Mouse (Mus musculus): ENCODE measurements around the gene Fam168a. TPM values are rescaled to one million over a fixed set of nuclear protein-coding genes. Genes with fewer than 3 reads are reported as not detected.

Gene Fam168a
- polyA plus RNA-seq, 1 experiment from 2014 or later = 52.6 TPM

- no peaks in the 10 kb centered on the region for H3K36me3 ChIP-seq
- peaks cover 3% of the 10 kb centered on the region; the same call in 1 of the 2 replicates for H3K9me3 ChIP-seq
- no peaks in the 10 kb centered on the region for H3K27me3 ChIP-seq
- WGBS = 88% methylated on average over 7 of the region's 7 CpGs
- peaks cover 3% of the 10 kb centered on the region for H3K4me1 ChIP-seq
- H3K4me3 ChIP-seq = no peak overlapping the region
- ATAC-seq (ENCODE audit: low FRiP score, low read depth) = no peak
- H3K4me2 ChIP-seq (replicated peaks) = no peak overlapping the region
- no peak overlapping the region for H3K9ac ChIP-seq (replicated peaks)
- no peak overlapping the region for H3K27ac ChIP-seq (replicated peaks)
These were observed 52.3 kb downstream of the Fam168a start for GRCm38 (mm10) chr7:100758718-100759117.

DNA sequence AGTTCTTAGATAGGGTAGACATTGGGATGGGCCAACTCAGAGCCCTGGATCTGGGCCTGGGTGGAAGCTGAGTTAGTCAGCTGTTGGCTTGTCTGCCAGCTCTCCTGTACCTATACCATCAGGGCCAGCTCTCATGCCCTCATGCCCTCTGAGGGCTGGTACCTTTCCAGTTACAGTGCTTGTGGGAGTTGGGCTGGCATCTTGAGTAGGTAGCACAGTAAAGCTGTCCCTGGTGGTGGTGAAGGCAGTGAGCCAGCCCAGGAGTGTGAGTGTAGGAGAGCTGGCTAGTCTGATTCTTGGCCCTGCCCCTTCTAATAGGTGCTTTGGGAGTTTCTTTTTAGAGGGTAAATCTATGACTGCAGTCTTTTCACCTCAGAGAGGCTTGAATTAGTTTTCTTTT is 56.3 kb downstream of the Fam168a start:
- Histone ChIP-seq H3K27me3 (no peaks in the 10 kb centered on the region), H3K27ac (replicated peaks) (no peak overlapping the region), H3K36me3 (no peaks in the 10 kb centered on the region), H3K4me3 (no peak overlapping the region), H3K4me1 (peaks cover 8% of the 10 kb centered on the region), H3K9ac (replicated peaks) (no peak overlapping the region), H3K9me3 (peaks cover 2% of the 10 kb centered on the region; the same call in 1 of the 2 replicates), H3K4me2 (replicated peaks) (no peak overlapping the region)
- no peak for ATAC-seq (ENCODE audit: low FRiP score, low read depth)

DNA sequence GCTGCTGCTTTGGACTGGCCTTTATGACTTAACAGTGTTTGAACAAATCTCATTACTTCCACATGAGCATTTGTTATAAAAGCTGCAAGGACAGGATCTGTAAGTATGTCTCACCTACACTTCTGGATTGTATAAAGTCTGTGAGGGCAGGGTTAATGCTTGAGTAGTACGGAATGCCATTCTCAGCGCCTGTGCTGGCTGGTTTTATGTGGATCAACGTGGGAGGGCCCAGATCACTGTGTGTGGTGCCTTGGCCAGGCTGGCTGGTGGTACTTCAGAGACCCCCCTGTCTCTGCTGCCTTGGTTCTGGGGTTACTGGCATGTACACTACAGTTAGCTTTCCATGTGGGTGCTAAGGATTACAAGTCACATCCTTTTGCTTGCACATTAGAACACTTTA is 61.1 kb downstream of the Fam168a start:
- H3K4me1 ChIP-seq = peaks cover 5% of the 10 kb centered on the region; the same call in 1 of the 2 replicates
- H3K36me3 ChIP-seq = no peaks in the 10 kb centered on the region
- ATAC-seq (ENCODE audit: low FRiP score, low read depth) = no peak
- no peak overlapping the region for H3K4me3 ChIP-seq
- no peaks in the 10 kb centered on the region for H3K27me3 ChIP-seq
- no peak overlapping the region for H3K27ac ChIP-seq (replicated peaks)
- no peaks in the 10 kb centered on the region for H3K9me3 ChIP-seq
- H3K4me2 ChIP-seq (replicated peaks) = no peak overlapping the region
- WGBS = 49% methylated on average over 3 of the region's 3 CpGs
- no peak overlapping the region for H3K9ac ChIP-seq (replicated peaks)

- 94% methylated on average over 3 of the region's 3 CpGs for WGBS
- ATAC-seq (ENCODE audit: low FRiP score, low read depth) = no peak
- H3K27me3 ChIP-seq = no peaks in the 10 kb centered on the region
These were observed 61.6 kb downstream of the Fam168a start for GRCm38 (mm10) chr7:100768009-100768408.

GRCm38 (mm10) chr7:100769534-100770083 is 63.2 kb downstream of the Fam168a start:
- WGBS = 92% methylated on average over 7 of the region's 7 CpGs
- Histone ChIP-seq H3K9ac (replicated peaks) (no peak overlapping the region), H3K36me3 (0 out of 2 replicates have a peak, but pooled peaks cover 3% of the 10 kb centered on the region), H3K27ac (replicated peaks) (no peak overlapping the region), H3K9me3 (no peaks in the 10 kb centered on the region), H3K4me3 (no peak overlapping the region), H3K4me2 (replicated peaks) (no peak overlapping the region), H3K4me1 (peaks cover 5% of the 10 kb centered on the region; the same call in 1 of the 2 replicates), H3K27me3 (no peaks in the 10 kb centered on the region)
- ATAC-seq (ENCODE audit: low FRiP score, low read depth) = no peak

More at GRCm38 (mm10) chr7:100768009-100768408, 61.6 kb downstream of the Fam168a start:
- Histone ChIP-seq H3K4me2 (replicated peaks) (no peak overlapping the region), H3K36me3 (no peaks in the 10 kb centered on the region), H3K4me1 (peaks cover 5% of the 10 kb centered on the region; the same call in 1 of the 2 replicates), H3K9ac (replicated peaks) (no peak overlapping the region), H3K9me3 (no peaks in the 10 kb centered on the region), H3K27ac (replicated peaks) (no peak overlapping the region), H3K4me3 (no peak overlapping the region)

DNA sequence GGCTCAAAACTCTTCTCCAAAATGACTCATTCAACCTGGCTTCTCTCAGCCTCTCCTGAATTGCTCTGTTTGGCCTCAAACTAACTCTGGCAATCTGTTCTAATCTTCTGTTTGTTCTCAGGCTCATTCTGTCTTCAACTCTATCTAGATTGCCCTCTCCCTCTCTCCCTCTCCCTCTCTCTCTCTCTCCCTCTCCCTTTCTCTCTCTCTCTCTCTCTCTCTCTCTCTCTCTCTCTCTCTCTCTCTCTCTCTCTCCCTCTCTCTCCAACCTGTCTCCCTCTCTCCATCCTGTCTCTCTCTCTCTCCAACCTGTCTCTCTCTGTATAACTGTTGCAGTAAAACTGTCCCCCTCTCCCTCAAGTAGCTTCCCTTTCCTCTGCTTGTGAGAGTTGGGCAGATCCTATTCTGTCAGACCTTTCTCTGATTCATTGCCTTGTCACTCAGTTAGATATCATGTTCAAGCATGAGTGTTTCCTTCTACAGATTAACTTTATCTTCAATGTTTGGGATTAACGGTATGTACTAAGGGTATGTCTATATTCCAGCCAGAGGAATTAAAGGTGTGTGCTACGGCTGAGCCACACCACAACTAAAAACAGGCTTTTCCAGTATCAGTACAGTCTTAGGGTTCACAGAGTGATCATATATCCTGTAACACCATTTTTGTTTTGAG is 64.4 kb downstream of the Fam168a start:
- no peaks in the 10 kb centered on the region for H3K27me3 ChIP-seq
- no peak overlapping the region for H3K27ac ChIP-seq (replicated peaks)
- no peak overlapping the region for H3K4me2 ChIP-seq (replicated peaks)
- no peak overlapping the region for H3K4me3 ChIP-seq
- H3K9me3 ChIP-seq = no peaks in the 10 kb centered on the region
- ATAC-seq (ENCODE audit: low FRiP score, low read depth) = no peak
- H3K9ac ChIP-seq (replicated peaks) = no peak overlapping the region
- peaks cover 5% of the 10 kb centered on the region; the same call in 1 of the 2 replicates for H3K4me1 ChIP-seq
- 0 out of 2 replicates have a peak, but pooled peaks cover 3% of the 10 kb centered on the region for H3K36me3 ChIP-seq
- WGBS = 92% methylated on average over 2 of the region's 2 CpGs

DNA sequence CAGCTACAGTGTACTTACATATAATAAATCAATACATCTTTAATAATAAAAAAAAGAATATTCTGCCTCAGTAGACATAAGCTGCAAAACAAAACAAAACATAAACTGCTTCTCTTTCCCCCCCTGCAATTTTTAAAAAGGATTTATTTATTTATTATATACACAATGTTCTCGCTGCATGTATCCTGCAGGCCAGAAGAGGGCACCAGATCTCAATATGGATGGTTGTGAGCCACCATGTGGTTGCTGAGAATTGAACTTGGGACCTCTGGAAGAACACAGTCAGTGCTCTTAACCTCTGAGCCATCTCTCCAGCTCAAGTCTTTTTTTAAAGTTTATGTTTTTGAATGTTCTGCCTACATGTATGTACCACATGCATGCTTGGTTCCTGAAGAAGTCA is 67.8 kb downstream of the Fam168a start:
- no peak overlapping the region for H3K4me2 ChIP-seq (replicated peaks)
- no peaks in the 10 kb centered on the region for H3K4me1 ChIP-seq
- H3K9ac ChIP-seq (replicated peaks) = no peak overlapping the region
- no peaks in the 10 kb centered on the region for H3K9me3 ChIP-seq
- ATAC-seq (ENCODE audit: low FRiP score, low read depth) = no peak
- no peaks in the 10 kb centered on the region for H3K27me3 ChIP-seq
- H3K36me3 ChIP-seq = 0 out of 2 replicates have a peak, but pooled peaks cover 3% of the 10 kb centered on the region
- WGBS = 97% methylated on average over 1 of the region's 1 CpGs
- no peak overlapping the region for H3K4me3 ChIP-seq
- no peak overlapping the region for H3K27ac ChIP-seq (replicated peaks)

DNA sequence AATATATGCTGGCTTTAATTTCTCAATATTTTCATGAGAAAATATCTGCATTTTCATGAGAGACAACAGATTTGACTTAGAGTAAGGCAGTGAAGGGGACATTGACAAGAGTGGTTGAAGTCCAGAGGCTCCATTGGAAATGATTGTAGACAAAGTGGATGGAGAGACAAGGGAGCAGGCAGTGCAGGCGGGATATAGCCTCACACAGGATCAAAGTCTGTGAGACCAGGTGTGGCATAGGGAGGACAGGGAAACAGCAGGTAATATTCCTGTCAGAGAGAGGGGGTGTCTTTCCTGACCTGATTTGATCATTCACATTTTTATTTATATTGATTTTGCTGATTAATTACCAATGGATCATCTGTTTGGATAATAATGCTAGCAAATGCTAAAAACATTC is 69.4 kb downstream of the Fam168a start:
- no peaks in the 10 kb centered on the region for H3K4me1 ChIP-seq
- no peak overlapping the region for H3K4me2 ChIP-seq (replicated peaks)

DNA sequence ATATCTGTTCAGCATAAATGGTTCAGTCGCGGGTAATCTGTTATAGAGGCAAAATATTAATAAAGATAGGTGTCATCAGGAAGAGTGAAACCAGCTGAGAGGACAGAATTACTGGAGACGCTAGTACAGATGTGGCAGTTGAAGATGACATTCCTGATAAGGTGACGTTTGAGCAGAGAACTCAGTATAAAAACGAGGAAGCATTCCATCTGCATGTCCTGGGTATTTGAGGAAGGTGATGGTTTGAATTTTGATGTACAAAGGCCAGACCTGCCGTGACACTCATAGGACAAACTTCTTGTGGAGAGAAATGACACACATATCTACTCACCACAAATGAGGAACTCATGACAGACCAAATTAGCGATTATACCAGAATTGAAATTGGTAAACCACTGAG is 73.8 kb downstream of the Fam168a start:
- H3K9me3 ChIP-seq = no peaks in the 10 kb centered on the region
- no peaks in the 10 kb centered on the region for H3K36me3 ChIP-seq
- H3K4me3 ChIP-seq = no peak overlapping the region
- H3K9ac ChIP-seq (replicated peaks) = no peak overlapping the region
- no peaks in the 10 kb centered on the region for H3K4me1 ChIP-seq
- 87% methylated on average over 7 of the region's 7 CpGs for WGBS
- no peak overlapping the region for H3K4me2 ChIP-seq (replicated peaks)
- H3K27ac ChIP-seq (replicated peaks) = no peak overlapping the region
- ATAC-seq (ENCODE audit: low FRiP score, low read depth) = no peak
- H3K27me3 ChIP-seq = no peaks in the 10 kb centered on the region

More for the DNA sequence above, 69.4 kb downstream of the Fam168a start:
- Histone ChIP-seq H3K4me3 (no peak overlapping the region), H3K9me3 (no peaks in the 10 kb centered on the region), H3K36me3 (0 out of 2 replicates have a peak, but pooled peaks cover 3% of the 10 kb centered on the region), H3K9ac (replicated peaks) (no peak overlapping the region), H3K27ac (replicated peaks) (no peak overlapping the region), H3K27me3 (no peaks in the 10 kb centered on the region)
- 91% methylated on average over 1 of the region's 1 CpGs for WGBS
- no peak for ATAC-seq (ENCODE audit: low FRiP score, low read depth)

- Histone ChIP-seq H3K9ac (replicated peaks) (no peak overlapping the region), H3K4me3 (no peak overlapping the region), H3K4me2 (replicated peaks) (no peak overlapping the region), H3K4me1 (peaks cover 2% of the 10 kb centered on the region; the same call in 1 of the 2 replicates), H3K9me3 (no peaks in the 10 kb centered on the region), H3K27ac (replicated peaks) (no peak overlapping the region), H3K36me3 (no peaks in the 10 kb centered on the region), H3K27me3 (no peaks in the 10 kb centered on the region)
- 88% methylated on average over 2 of the region's 2 CpGs for WGBS
- no peak for ATAC-seq (ENCODE audit: low FRiP score, low read depth)
These were observed 78.2 kb downstream of the Fam168a start for GRCm38 (mm10) chr7:100784650-100785049.

DNA sequence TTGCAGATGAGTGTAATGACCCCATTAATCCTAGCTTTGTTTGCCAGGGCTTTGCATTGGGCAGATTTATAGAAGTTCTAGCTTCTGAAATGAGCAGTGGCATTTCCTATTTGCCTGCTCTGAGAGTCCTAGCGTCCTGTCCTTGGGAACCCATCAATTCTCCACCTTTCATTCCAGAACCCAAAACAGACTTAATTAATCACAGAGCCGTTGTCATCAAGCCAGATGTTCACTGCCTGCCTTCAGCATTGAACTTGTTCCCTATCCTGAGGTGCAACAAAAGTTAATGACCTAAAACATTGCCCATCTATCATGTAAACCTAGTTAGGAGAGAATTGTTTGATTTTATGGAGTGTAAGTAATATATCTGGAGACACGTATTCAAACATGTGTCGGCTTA is 79.0 kb downstream of the Fam168a start:
- H3K4me3 ChIP-seq = no peak overlapping the region
- WGBS = 84% methylated on average over 4 of the region's 4 CpGs
- H3K9me3 ChIP-seq = no peaks in the 10 kb centered on the region
- no peak overlapping the region for H3K9ac ChIP-seq (replicated peaks)
- H3K27me3 ChIP-seq = no peaks in the 10 kb centered on the region
- no peak overlapping the region for H3K4me2 ChIP-seq (replicated peaks)
- no peaks in the 10 kb centered on the region for H3K36me3 ChIP-seq
- no peak overlapping the region for H3K27ac ChIP-seq (replicated peaks)
- no peak for ATAC-seq (ENCODE audit: low FRiP score, low read depth)
- peaks cover 2% of the 10 kb centered on the region; the same call in 1 of the 2 replicates for H3K4me1 ChIP-seq

DNA sequence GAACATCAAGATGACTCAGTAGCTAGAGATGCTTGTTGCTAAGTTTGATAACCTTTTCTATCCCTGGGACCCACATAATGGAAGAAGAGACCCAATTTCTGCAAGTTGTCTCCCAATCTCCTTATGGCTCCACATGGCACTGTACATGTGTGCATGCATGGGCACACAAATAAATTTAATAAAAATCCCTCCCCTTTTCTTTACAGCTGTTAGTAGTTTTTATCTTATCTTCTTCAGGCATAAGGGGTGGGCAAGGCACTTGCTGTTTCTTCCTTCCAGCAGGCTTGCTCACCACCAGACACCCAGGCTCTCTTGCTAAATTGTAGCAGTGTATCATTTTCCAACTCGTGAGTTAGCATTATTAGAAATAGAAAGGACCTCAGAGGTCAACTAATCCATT is 79.6 kb downstream of the Fam168a start:
- Histone ChIP-seq H3K9me3 (no peaks in the 10 kb centered on the region), H3K27me3 (no peaks in the 10 kb centered on the region), H3K4me2 (replicated peaks) (no peak overlapping the region), H3K36me3 (no peaks in the 10 kb centered on the region), H3K27ac (replicated peaks) (no peak overlapping the region), H3K9ac (replicated peaks) (no peak overlapping the region), H3K4me3 (no peak overlapping the region), H3K4me1 (peaks cover 2% of the 10 kb centered on the region; the same call in 1 of the 2 replicates)
- 63% methylated on average over 1 of the region's 1 CpGs for WGBS
- no peak for ATAC-seq (ENCODE audit: low FRiP score, low read depth)

Data from midbrain, embryonic 12.5 days (tissue).